Mouse (Mus musculus): Measurements from ENCODE around the gene Camsap1. TPM values are rescaled to one million over a fixed set of nuclear protein-coding genes. Genes with fewer than 3 reads are reported as not detected.

Gene Camsap1
- polyA plus RNA-seq, 1 experiment from 2014 or later = 85.5 TPM

- no peak overlapping the region for H3K27ac ChIP-seq
- WGBS = 92% methylated on average over 2 of the region's 2 CpGs
- peaks cover 78% of the 10 kb centered on the region for H3K36me3 ChIP-seq
These were observed 18.9 kb upstream of the Camsap1 start for GRCm38 (mm10) chr2:26002001-26002400.

GRCm38 (mm10) chr2:26001136-26001535 lies 18.1 kb upstream of the Camsap1 start:
- no peak overlapping the region for H3K9ac ChIP-seq
- WGBS = 97% methylated on average over 5 of the region's 5 CpGs
- H3K4me3 ChIP-seq = no peak overlapping the region
- peaks cover 70% of the 10 kb centered on the region for H3K36me3 ChIP-seq
- H3K4me1 ChIP-seq = no peaks in the 10 kb centered on the region
- no peak for ATAC-seq (ENCODE audit: low FRiP score)
- H3K27ac ChIP-seq = no peak overlapping the region
- H3K4me2 ChIP-seq (replicated peaks) = no peak overlapping the region
- H3K9me3 ChIP-seq (replicated peaks) = no peaks in the 10 kb centered on the region
- H3K27me3 ChIP-seq = no peaks in the 10 kb centered on the region

More at GRCm38 (mm10) chr2:26002001-26002400, 18.9 kb upstream of the Camsap1 start:
- ATAC-seq (ENCODE audit: low FRiP score) = no peak
- H3K27me3 ChIP-seq = no peaks in the 10 kb centered on the region
- no peak overlapping the region for H3K4me3 ChIP-seq
- no peak overlapping the region for H3K4me2 ChIP-seq (replicated peaks)
- H3K4me1 ChIP-seq = no peaks in the 10 kb centered on the region
- no peak overlapping the region for H3K9ac ChIP-seq
- no peaks in the 10 kb centered on the region for H3K9me3 ChIP-seq (replicated peaks)

- ATAC-seq (ENCODE audit: low FRiP score) = no peak
- Histone ChIP-seq H3K9ac (no peak overlapping the region), H3K4me1 (no peaks in the 10 kb centered on the region), H3K4me3 (no peak overlapping the region), H3K27ac (no peak overlapping the region), H3K4me2 (replicated peaks) (no peak overlapping the region), H3K9me3 (replicated peaks) (no peaks in the 10 kb centered on the region), H3K36me3 (peaks cover 41% of the 10 kb centered on the region), H3K27me3 (no peaks in the 10 kb centered on the region)
- WGBS = 97% methylated on average over 3 of the region's 3 CpGs
These were observed 14.6 kb upstream of the Camsap1 start for GRCm38 (mm10) chr2:25997716-25998115.

GRCm38 (mm10) chr2:25994791-25995190 lies 11.7 kb upstream of the Camsap1 start:
- no peak overlapping the region for H3K4me2 ChIP-seq (replicated peaks)
- H3K4me3 ChIP-seq = no peak overlapping the region
- no peak overlapping the region for H3K27ac ChIP-seq
- no peak overlapping the region for H3K9ac ChIP-seq
- H3K9me3 ChIP-seq (replicated peaks) = no peaks in the 10 kb centered on the region
- H3K27me3 ChIP-seq = no peaks in the 10 kb centered on the region
- no peak for ATAC-seq (ENCODE audit: low FRiP score)
- no peaks in the 10 kb centered on the region for H3K4me1 ChIP-seq
- 91% methylated on average over 3 of the region's 3 CpGs for WGBS
- H3K36me3 ChIP-seq = peaks cover 23% of the 10 kb centered on the region

DNA sequence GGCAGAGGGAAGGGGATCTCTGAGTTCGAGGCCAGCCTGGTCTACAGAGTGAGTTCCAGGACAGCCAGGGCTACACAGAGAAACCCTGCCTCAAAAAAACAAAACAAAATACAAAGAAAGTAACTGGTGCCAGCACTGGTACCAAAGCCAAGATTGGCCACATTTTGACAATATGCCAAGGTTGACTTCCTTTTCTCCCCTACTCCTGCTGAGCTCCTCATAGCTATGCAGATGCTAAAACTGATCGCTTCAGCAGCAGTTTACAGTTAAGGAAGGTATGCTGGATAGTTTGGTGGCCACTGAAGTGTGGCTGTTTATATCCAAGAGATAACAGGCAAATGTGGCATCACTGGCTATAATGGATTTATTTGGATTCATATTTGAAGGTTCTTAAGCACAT lies 9.2 kb upstream of the Camsap1 start:
- H3K27me3 ChIP-seq = no peaks in the 10 kb centered on the region
- no peak for ATAC-seq (ENCODE audit: low FRiP score)
- 70% methylated on average over 2 of the region's 2 CpGs for whole genome bisulfite sequencing

GRCm38 (mm10) chr2:25989651-25990050 lies 6.6 kb upstream of the Camsap1 start:
- Histone ChIP-seq H3K9ac (no peak overlapping the region), H3K4me2 (replicated peaks) (no peak overlapping the region), H3K27me3 (no peaks in the 10 kb centered on the region), H3K9me3 (replicated peaks) (no peaks in the 10 kb centered on the region), H3K4me3 (no peak overlapping the region), H3K4me1 (no peaks in the 10 kb centered on the region), H3K27ac (no peak overlapping the region), H3K36me3 (no peaks in the 10 kb centered on the region)
- 91% methylated on average over 1 of the region's 1 CpGs for WGBS
- no peak for ATAC-seq (ENCODE audit: low FRiP score)

More for the DNA sequence above, 9.2 kb upstream of the Camsap1 start:
- Histone ChIP-seq H3K4me2 (replicated peaks) (no peak overlapping the region), H3K4me3 (no peak overlapping the region), H3K9ac (no peak overlapping the region), H3K36me3 (peaks cover 2% of the 10 kb centered on the region), H3K4me1 (no peaks in the 10 kb centered on the region), H3K27ac (no peak overlapping the region), H3K9me3 (replicated peaks) (no peaks in the 10 kb centered on the region)

GRCm38 (mm10) chr2:25987817-25988216 lies 4.7 kb upstream of the Camsap1 start:
- H3K36me3 ChIP-seq = no peaks in the 10 kb centered on the region
- no peak overlapping the region for H3K9ac ChIP-seq
- 91% methylated on average over 6 of the region's 6 CpGs for WGBS
- no peak overlapping the region for H3K4me3 ChIP-seq
- H3K9me3 ChIP-seq (replicated peaks) = no peaks in the 10 kb centered on the region
- no peak overlapping the region for H3K4me2 ChIP-seq (replicated peaks)
- H3K4me1 ChIP-seq = peaks cover 8% of the 10 kb centered on the region
- no peak for ATAC-seq (ENCODE audit: low FRiP score)
- H3K27ac ChIP-seq = no peak overlapping the region
- no peaks in the 10 kb centered on the region for H3K27me3 ChIP-seq

- no peak overlapping the region for H3K27ac ChIP-seq
- H3K4me3 ChIP-seq = no peak overlapping the region
- H3K36me3 ChIP-seq = no peaks in the 10 kb centered on the region
- H3K4me2 ChIP-seq (replicated peaks) = no peak overlapping the region
- no peaks in the 10 kb centered on the region for H3K27me3 ChIP-seq
- peaks cover 13% of the 10 kb centered on the region for H3K4me1 ChIP-seq
- no peaks in the 10 kb centered on the region for H3K9me3 ChIP-seq (replicated peaks)
- no peak for ATAC-seq (ENCODE audit: low FRiP score)
- 55% methylated on average over 5 of the region's 5 CpGs for WGBS
- no peak overlapping the region for H3K9ac ChIP-seq
These were observed 3.5 kb upstream of the Camsap1 start for GRCm38 (mm10) chr2:25986601-25987000.

GRCm38 (mm10) chr2:25982426-25983091 lies 523 bp downstream of the Camsap1 start:
- Histone ChIP-seq H3K9ac (peak overlapping the region; percentile 99), H3K4me3 (peak overlapping the region; percentile 95), H3K4me1 (peaks cover 43% of the 10 kb centered on the region), H3K36me3 (0 out of 2 replicates have a peak, but pooled peaks cover 2% of the 10 kb centered on the region), H3K27me3 (no peaks in the 10 kb centered on the region), H3K27ac (peak overlapping the region; percentile 97), H3K4me2 (replicated peaks) (peak overlapping the region; percentile 88), H3K9me3 (replicated peaks) (no peaks in the 10 kb centered on the region)
- ATAC-seq (ENCODE audit: low FRiP score) = peak; percentile 23
- WGBS = under 1% methylated on average over 76 of the region's 76 CpGs

DNA sequence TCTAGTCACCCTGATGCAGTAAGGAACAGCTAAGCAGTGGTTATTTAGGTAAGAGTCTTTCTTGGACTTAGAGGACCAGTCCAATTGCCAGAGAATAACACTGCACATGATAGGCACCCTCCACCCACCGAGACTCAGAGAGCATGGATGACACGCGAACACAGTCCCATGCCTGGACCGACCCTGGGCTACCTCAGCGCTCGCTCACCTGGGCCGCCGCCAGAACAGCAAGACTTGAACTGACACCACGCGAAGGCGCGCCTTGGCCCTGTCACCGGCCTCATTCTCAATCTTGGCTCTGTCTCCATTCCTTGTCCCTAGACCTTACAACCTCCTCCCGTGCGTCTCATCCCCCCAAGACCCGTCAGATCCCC lies 1.0 kb downstream of the Camsap1 start:
- 0 out of 2 replicates have a peak, but pooled peaks cover 2% of the 10 kb centered on the region for H3K36me3 ChIP-seq
- peak overlapping the region; percentile 97 for H3K27ac ChIP-seq
- WGBS = under 1% methylated on average over 16 of the region's 16 CpGs
- ATAC-seq (ENCODE audit: low FRiP score) = no peak
- H3K27me3 ChIP-seq = no peaks in the 10 kb centered on the region
- H3K9me3 ChIP-seq (replicated peaks) = no peaks in the 10 kb centered on the region
- peaks cover 43% of the 10 kb centered on the region for H3K4me1 ChIP-seq
- peak overlapping the region; percentile 88 for H3K4me2 ChIP-seq (replicated peaks)
- H3K9ac ChIP-seq = peak overlapping the region; percentile 99
- H3K4me3 ChIP-seq = peak overlapping the region; percentile 95

DNA sequence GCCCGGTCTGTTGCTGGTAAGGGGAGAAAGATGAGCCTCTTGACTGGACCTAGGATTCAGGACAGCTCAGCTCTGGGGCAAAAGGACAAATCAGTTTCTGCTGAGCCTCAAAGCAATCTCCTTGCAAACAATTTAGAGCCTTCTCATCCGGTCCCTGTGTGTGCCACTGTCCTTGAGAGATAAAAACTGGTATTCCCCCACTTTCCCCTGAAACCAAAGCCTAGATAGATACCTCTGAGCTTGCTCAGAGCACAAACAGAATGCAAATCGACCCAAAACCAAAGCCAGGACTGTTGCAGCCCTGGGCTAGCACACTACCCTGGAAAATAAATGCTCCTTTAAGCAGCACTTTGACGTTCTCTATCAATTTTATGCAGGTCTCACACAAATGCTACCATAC lies 4.1 kb downstream of the Camsap1 start:
- H3K4me3 ChIP-seq = no peak overlapping the region
- H3K9me3 ChIP-seq (replicated peaks) = no peaks in the 10 kb centered on the region
- 85% methylated on average over 4 of the region's 4 CpGs for WGBS
- no peaks in the 10 kb centered on the region for H3K27me3 ChIP-seq
- H3K36me3 ChIP-seq = 0 out of 2 replicates have a peak, but pooled peaks cover 2% of the 10 kb centered on the region
- no peak overlapping the region for H3K9ac ChIP-seq
- H3K4me2 ChIP-seq (replicated peaks) = no peak overlapping the region
- ATAC-seq (ENCODE audit: low FRiP score) = no peak
- H3K4me1 ChIP-seq = peaks cover 37% of the 10 kb centered on the region
- H3K27ac ChIP-seq = no peak overlapping the region

DNA sequence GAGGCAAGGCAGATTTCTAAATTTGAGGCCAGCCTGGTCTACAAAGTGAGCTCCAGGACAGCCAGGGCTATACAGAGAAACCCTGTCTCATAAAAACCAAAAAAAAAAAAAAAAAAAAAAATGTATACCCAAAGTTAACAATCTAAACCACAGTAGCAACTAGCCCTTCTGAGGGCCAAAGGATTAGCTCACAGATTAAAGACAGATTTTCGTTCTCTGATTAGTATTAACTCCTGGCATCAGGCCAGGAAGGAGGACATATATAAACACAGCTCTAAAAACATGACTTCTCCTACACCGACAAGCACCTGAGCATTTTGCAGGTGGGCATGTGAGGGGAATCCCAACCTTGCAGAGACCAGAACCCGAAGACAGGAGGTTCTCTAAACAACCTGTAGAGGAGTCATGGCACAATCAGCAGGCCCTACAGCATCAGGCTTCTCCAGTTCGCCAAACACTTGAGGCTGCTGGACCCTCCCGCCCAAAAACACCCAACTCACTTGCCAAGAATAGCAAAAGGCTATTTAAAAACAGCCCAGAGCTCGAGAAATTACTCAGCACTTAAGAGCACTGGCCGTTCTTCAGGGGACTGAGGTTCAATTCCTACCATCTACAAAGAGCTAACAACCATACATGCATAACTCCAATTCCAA lies 5.4 kb downstream of the Camsap1 start:
- peaks cover 38% of the 10 kb centered on the region for H3K4me1 ChIP-seq
- H3K9ac ChIP-seq = no peak overlapping the region

More for the DNA sequence above, 5.4 kb downstream of the Camsap1 start:
- H3K27me3 ChIP-seq = no peaks in the 10 kb centered on the region
- H3K4me3 ChIP-seq = no peak overlapping the region
- no peak overlapping the region for H3K27ac ChIP-seq
- 89% methylated on average over 7 of the region's 7 CpGs for WGBS
- no peak overlapping the region for H3K4me2 ChIP-seq (replicated peaks)
- H3K36me3 ChIP-seq = 0 out of 2 replicates have a peak, but pooled peaks cover 2% of the 10 kb centered on the region
- H3K9me3 ChIP-seq (replicated peaks) = no peaks in the 10 kb centered on the region
- ATAC-seq (ENCODE audit: low FRiP score) = no peak

Data from hindbrain, embryonic 12.5 days (tissue).